Mouse (Mus musculus) ES-Bruce4 (cell line): Measurements from ENCODE around the gene Samd14.

Experiments used
- CTCF ChIP-seq: IDR thresholded peaks from one replicate; pipeline ENCODE4 v1.8.1; 2011; ENCODE audit warnings: low read depth, low read length
- EP300 ChIP-seq: IDR thresholded peaks from 2 replicates; pipeline ENCODE4 v1.6.1; 2011; ENCODE audit warnings: low read depth, low read length; ENCODE audit not compliant: insufficient read depth

GRCm38 (mm10) chr11:94978178-94978915 is 31.3 kb upstream of the Samd14 start:
- TF ChIP-seq EP300 (no peak), CTCF (no peak)
